Mouse (Mus musculus) lung, postnatal 0 days (tissue): ENCODE results near the gene Dab2ip.

Experiments
- CTCF ChIP-seq: IDR thresholded peaks from 2 replicates; pipeline ENCODE4 v1.5.1; 2016; ENCODE audit warnings: antibody characterized with exemption, mild to moderate bottlenecking
- EP300 ChIP-seq: IDR thresholded peaks from 2 replicates; pipeline ENCODE4 v1.6.1; 2016; ENCODE audit warnings: antibody characterized with exemption, mild to moderate bottlenecking, control low read depth

- TF ChIP-seq CTCF, result no peak
- no peak for TF ChIP-seq EP300
Measured at GRCm38 (mm10) chr2:35620364-35621224, 62.5 kb downstream of the Dab2ip start.
